Mouse (Mus musculus): ENCODE measurements around the gene Dbnl.

GRCm38 (mm10) chr11:5761820-5762632 lies 26.3 kb upstream of the Dbnl start, which contains the start of gene Urgcp:
- TF ChIP-seq CTCF (IDR thresholded peaks at IDR 0.05; ENCODE audit: extremely low read depth, insufficient read length, insufficient replicate concordance, low read depth, low read length): no peak
- peak; percentile 96 for TF ChIP-seq POLR2A (IDR thresholded peaks at IDR 0.05; ENCODE audit: low read depth, low read length)

All from small intestine, adult 2 months (tissue).